Mouse (Mus musculus) heart, adult 2 months (tissue): ENCODE results near the gene Calhm2. TPM values are rescaled to one million over a fixed set of nuclear protein-coding genes. Genes with fewer than 3 reads are reported as not detected.

ENCODE experiments used
- DNase-seq, 2 experiments: peaks; one replicate each; pipeline ENCODE4 v3.0.0; 2021
- H3K27ac ChIP-seq: fragments of 200-600 bp; 2 replicates; pipeline ENCODE4 v1.8.1; 2022
- H3K27me3 ChIP-seq: fragments of 200-500 bp; 2 replicates; pipeline ENCODE4 v1.6.1; 2012; ENCODE audit warnings: mild to moderate bottlenecking, low read length, inconsistent platforms, mixed read lengths; ENCODE audit not compliant: control insufficient read depth, insufficient read depth
- H3K36me3 ChIP-seq: fragments of 200-500 bp; 2 replicates; pipeline ENCODE4 v1.6.1; 2012; ENCODE audit warnings: low read length, inconsistent platforms; ENCODE audit not compliant: control insufficient read depth, insufficient read depth
- H3K4me1 ChIP-seq: fragments of 200-500 bp; 2 replicates; pipeline ENCODE4 v1.6.1; 2011; ENCODE audit warnings: low read length; ENCODE audit not compliant: control insufficient read depth, insufficient read depth
- H3K4me3 ChIP-seq: fragments of 200-600 bp; 2 replicates; pipeline ENCODE4 v1.8.1; 2022
- H3K79me2 ChIP-seq: fragments of 200-500 bp; replicated peaks from 2 replicates; pipeline ENCODE4 v1.6.1; 2012; ENCODE audit warnings: mild to moderate bottlenecking, inconsistent platforms, low read length, moderate library complexity, mixed read lengths; ENCODE audit not compliant: control insufficient read depth, insufficient read depth
- H3K9ac ChIP-seq: fragments of 200-500 bp; 2 replicates; pipeline ENCODE4 v1.6.1; 2012; ENCODE audit warnings: low read depth, mild to moderate bottlenecking, control low read depth, inconsistent platforms, low read length, mixed read lengths
- CTCF ChIP-seq: fragments of 200-600 bp; IDR thresholded peaks from 2 replicates; pipeline ENCODE4 v1.8.1; 2022; ENCODE audit warnings: antibody characterized with exemption, mild to moderate bottlenecking, moderate library complexity
- EP300 ChIP-seq: fragments of 200-500 bp; IDR thresholded peaks from 2 replicates; pipeline ENCODE4 v1.6.1; 2011; ENCODE audit warnings: low read depth, low read length, control low read depth; ENCODE audit not compliant: insufficient read depth
- POLR2A ChIP-seq: fragments of 200-500 bp; IDR thresholded peaks from 2 replicates; pipeline ENCODE4 v1.6.1; 2011; ENCODE audit warnings: mild to moderate bottlenecking, low read depth, low read length, control low read depth; ENCODE audit not compliant: insufficient read depth
- WGBS: fragments of 180-500 bp; shearing (Covaris S2); methylation state at CpG from one replicate; pipeline ENCODE4 v1.1.7; 2018; 5-methylcytosine and 5-hydroxymethylcytosine counted together
- intact Hi-C: fragments of 180-260 bp; cut with DNase I; formaldehyde crosslinking; loops from one replicate; pipeline ENCODE4 v1.15.1; 2025
- polyA plus RNA-seq: library from polyadenylated mRNA; depleted of rRNA; stranded (reverse); fragments of >200 nt; gene quantifications from 2 replicates; pipeline ENCODE4 v1.2.3, GENCODE M21; 2012
- total RNA-seq, 2 experiments: library from RNA; stranded (reverse); gene quantifications; 2 replicates each; pipeline ENCODE4 v1.2.3; 2021

Calhm2 gene
- total and polyA plus RNA-seq, 3 experiments: 3.7 to 7.1 (median 4.5) TPM

DNA sequence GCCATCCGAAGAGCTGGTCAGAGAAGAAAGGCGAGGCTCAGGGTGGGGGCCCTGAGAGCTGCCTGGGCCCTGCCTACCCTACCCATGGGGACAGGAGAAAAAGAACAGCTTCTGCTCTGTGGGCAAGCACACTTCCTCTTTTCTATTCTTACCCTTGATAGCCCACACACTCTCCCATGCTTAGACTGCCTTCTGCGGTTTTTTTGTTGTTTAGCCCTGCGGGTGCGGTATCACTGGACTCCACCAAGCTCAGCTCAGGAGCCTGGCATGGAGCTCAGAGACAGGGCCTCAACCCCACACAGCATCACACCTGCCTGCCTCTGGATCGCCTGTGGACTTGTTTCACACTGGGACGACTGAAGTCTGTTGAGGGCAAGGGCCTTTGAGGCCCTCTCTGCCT, 4.9 kb downstream of the Calhm2 start:
- H3K4me1 ChIP-seq: peaks cover 4% of the 10 kb centered on the region
- no peak overlapping the region for H3K9ac ChIP-seq
- DNase-seq: peak in 1 of 2 experiments; percentile 54
- TF ChIP-seq EP300: no peak
- no peak for TF ChIP-seq POLR2A
- no peak for TF ChIP-seq CTCF
- no peak overlapping the region for H3K27ac ChIP-seq
- no peaks in the 10 kb centered on the region for H3K79me2 ChIP-seq
- no peaks in the 10 kb centered on the region for H3K27me3 ChIP-seq
- 85% methylated on average over 7 of the region's 7 CpGs for WGBS
- no peak overlapping the region for H3K4me3 ChIP-seq
- no peaks in the 10 kb centered on the region for H3K36me3 ChIP-seq
- intact Hi-C loops: no loop called here

DNA sequence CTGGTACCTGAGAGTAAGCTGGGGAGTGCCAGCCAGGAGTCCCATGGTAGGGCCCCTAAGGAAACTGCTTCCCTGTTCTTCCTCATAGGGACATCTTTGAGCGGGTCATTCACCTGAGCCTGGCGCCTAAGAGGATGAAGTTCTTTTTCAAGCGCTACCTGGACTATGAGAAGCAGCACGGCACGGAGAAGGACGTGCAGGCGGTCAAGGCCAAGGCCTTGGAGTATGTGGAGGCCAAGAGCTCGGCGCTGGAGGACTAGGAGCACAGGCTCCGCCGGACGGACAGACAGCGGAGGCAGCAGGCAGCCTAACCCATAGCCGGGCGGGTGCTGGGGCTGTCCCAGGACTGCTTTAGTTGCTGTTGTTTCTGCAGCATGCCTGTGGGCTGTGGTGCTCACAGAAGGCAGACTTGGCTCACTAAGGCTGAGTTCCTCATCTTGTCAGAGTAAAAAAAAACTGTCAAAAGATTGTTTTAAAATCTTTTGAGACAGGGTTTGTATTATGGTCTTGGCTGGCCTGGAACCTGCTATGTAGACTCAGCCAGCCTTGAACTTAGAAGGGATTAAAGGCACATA, 7.5 kb downstream of the Calhm2 start:
- H3K4me1 ChIP-seq: no peaks in the 10 kb centered on the region; the same call in 1 of the 2 replicates
- no peaks in the 10 kb centered on the region for H3K36me3 ChIP-seq
- H3K27me3 ChIP-seq: no peaks in the 10 kb centered on the region
- TF ChIP-seq CTCF (no peak), POLR2A (no peak), EP300 (no peak)
- H3K27ac ChIP-seq: no peak overlapping the region
- intact Hi-C loops: no loop called here
- H3K79me2 ChIP-seq: no peaks in the 10 kb centered on the region
- H3K4me3 ChIP-seq: no peak overlapping the region
- 95% methylated on average over 15 of the region's 15 CpGs for WGBS
- H3K9ac ChIP-seq: no peak overlapping the region
- no peak for DNase-seq

DNA sequence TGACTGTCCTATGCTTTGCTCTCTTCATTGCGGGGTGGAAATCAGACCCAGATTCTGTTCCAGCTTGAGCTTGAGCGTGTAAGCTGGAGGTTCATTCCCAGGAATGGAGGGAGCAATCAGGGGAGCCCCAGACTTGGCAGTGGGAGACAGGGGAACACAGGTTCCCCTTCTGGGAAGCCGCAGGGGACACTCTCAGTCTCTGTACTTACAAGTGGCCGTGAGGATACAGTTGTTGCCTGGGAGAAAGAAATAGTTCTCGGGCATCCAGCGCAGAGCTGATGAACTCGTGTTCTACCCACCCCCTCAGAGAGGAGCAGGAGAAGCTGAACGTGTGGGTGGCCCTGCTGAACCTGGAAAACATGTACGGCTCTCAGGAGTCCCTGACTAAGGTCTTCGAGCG, 9.3 kb downstream of the Calhm2 start:
- no peaks in the 10 kb centered on the region for H3K27me3 ChIP-seq
- TF ChIP-seq POLR2A (no peak), CTCF (no peak), EP300 (no peak)
- no peak overlapping the region for H3K4me3 ChIP-seq
- no peak for DNase-seq
- no peak overlapping the region for H3K9ac ChIP-seq
- no peak overlapping the region for H3K27ac ChIP-seq
- no peaks in the 10 kb centered on the region; the same call in 1 of the 2 replicates for H3K4me1 ChIP-seq
- intact Hi-C loops: no loop called here
- H3K79me2 ChIP-seq: no peaks in the 10 kb centered on the region
- no peaks in the 10 kb centered on the region for H3K36me3 ChIP-seq
- 90% methylated on average over 11 of the region's 11 CpGs for WGBS

DNA sequence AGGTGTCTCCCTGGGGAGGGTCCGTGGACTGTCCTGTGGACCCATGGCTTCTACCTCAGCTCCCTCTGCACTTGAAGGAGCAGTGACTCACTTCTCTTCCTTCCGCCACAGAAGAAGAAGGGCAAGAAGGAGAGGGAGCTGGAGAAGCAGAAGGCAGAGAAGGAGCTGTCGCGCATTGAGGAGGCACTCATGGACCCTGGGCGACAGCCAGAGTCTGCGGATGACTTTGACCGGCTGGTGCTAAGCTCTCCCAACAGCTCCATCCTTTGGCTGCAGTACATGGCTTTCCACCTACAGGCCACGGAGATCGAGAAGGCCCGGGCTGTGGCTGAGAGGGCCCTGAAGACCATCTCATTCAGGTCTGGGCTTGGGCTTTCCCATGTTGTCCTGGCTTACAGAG, 9.9 kb downstream of the Calhm2 start:
- intact Hi-C loops: no loop called here
- TF ChIP-seq CTCF: no peak
- TF ChIP-seq POLR2A: no peak
- TF ChIP-seq EP300: no peak
- Histone ChIP-seq H3K36me3 (no peaks in the 10 kb centered on the region), H3K4me3 (no peak overlapping the region), H3K9ac (no peak overlapping the region), H3K79me2 (no peaks in the 10 kb centered on the region), H3K27ac (no peak overlapping the region), H3K27me3 (no peaks in the 10 kb centered on the region), H3K4me1 (no peaks in the 10 kb centered on the region; the same call in 1 of the 2 replicates)
- no peak for DNase-seq
- WGBS: 91% methylated on average over 10 of the region's 10 CpGs

DNA sequence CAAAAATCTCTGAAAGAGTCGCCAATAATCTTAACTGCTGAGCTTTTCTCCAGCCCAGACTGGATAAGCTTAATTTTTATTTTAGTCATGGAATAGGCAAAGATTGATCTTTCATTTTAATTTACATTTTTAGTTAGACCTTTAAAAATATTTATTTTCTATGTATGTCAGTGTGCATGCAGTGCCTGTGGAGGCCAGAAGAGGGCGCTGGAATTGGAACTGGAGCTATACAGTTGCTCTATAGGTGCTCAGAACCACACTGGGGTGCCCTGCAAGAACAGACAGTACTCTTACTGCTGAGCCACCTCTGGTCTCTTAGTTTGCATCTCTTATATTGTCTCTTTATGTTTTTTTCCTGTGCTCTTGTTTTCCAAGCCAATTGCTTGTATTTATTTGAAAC, 15.3 kb downstream of the Calhm2 start:
- H3K79me2 ChIP-seq: no peaks in the 10 kb centered on the region
- DNase-seq: no peak
- no peak overlapping the region for H3K27ac ChIP-seq
- no peaks in the 10 kb centered on the region for H3K27me3 ChIP-seq
- H3K36me3 ChIP-seq: no peaks in the 10 kb centered on the region
- no peak overlapping the region for H3K9ac ChIP-seq
- intact Hi-C loops: loop anchor here (2.0 kb wide), 1 partner anchor 14 kb away; no protein-coding TSS in a partner anchor
- H3K4me3 ChIP-seq: no peak overlapping the region
- no peaks in the 10 kb centered on the region for H3K4me1 ChIP-seq
- 34% methylated on average over 2 of the region's 2 CpGs for WGBS
- no peak for TF ChIP-seq POLR2A
- peak; percentile 86 for TF ChIP-seq CTCF

DNA sequence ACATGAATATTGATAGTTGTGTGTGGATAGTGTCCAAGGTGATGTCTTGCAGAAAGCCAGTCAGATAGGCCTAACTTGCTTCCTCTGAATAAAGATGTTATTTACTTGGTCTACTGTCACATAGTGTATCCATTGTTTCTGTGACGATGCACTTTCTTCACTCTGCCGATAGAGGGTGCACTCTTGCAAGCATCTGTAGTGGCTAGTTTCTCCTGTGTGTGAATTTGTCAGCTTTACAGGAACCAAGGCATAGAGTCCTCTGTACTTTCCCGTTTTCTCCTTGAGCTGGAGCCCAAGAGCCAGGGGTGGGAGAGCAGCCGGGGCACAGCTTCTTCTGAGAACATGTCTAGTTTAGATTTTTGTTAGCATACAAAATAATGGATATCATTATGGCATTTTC, 17.0 kb downstream of the Calhm2 start:
- TF ChIP-seq EP300 (no peak), CTCF (peak; percentile 86)
- Histone ChIP-seq H3K27ac (no peak overlapping the region), H3K36me3 (no peaks in the 10 kb centered on the region; the same call in 1 of the 2 replicates), H3K79me2 (no peaks in the 10 kb centered on the region), H3K4me3 (no peak overlapping the region), H3K27me3 (no peaks in the 10 kb centered on the region), H3K9ac (no peak overlapping the region), H3K4me1 (no peaks in the 10 kb centered on the region)
- peak in 1 of 2 experiments; percentile 27 for DNase-seq
- WGBS: 45% methylated on average over 4 of the region's 4 CpGs
- intact Hi-C loops: loop anchor here (1.0 kb wide), 1 partner anchor 47 kb away; no protein-coding TSS in a partner anchor
